Mouse (Mus musculus): ENCODE results near the gene Mta3. TPM values are rescaled to one million over a fixed set of nuclear protein-coding genes. Genes with fewer than 3 reads are reported as not detected.
"Not testable (repeated sequence)": the region's sequence is repeated elsewhere in the genome, so short reads cannot be mapped to it uniquely, and the experiment has no call there.

The Mta3 gene
- polyA plus RNA-seq, 1 experiment from 2014 or later, result 29.8 TPM

DNA sequence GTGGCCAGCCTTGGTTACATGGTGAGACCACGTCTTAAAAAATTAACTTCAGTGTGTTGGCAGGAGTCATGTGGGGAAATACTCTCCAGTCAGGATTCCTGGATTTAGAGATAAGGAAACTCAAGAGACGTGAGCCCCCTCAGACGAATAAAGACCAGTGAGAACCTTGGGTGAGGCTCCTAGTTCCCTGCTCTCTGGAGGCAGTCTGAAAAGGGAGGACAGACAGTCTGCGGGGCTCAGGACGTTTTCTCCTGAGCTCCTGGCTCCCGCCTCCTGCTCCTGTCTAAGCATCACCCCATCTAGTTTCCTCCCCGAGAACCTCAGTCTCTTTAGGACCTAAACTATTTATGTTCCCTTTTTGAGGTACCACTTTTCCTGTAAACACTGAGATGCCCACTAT is 154.3 kb downstream of the Mta3 start:
- H3K27ac ChIP-seq (ENCODE audit: low read depth, low read length), result no peak overlapping the region
- H3K27me3 ChIP-seq (replicated peaks; ENCODE audit: control insufficient read depth, insufficient read depth, low read length), result no peaks in the 10 kb centered on the region
- no peak overlapping the region for H3K4me3 ChIP-seq (ENCODE audit: low read depth, low read length)
- no peaks in the 10 kb centered on the region for H3K36me3 ChIP-seq (ENCODE audit: control insufficient read depth, insufficient read depth)
- no peaks in the 10 kb centered on the region for H3K4me1 ChIP-seq (replicated peaks; ENCODE audit: control insufficient read depth, insufficient read depth, low read length)
- ATAC-seq, result no peak
- no peaks in the 10 kb centered on the region for H3K9me3 ChIP-seq (ENCODE audit: control insufficient read depth)
- TF ChIP-seq CTCF (IDR thresholded peaks at IDR 0.05; ENCODE audit: low read depth), result no peak
- no peak overlapping the region for H3K4me2 ChIP-seq (replicated peaks; ENCODE audit: low read depth)
- WGBS, result 77% methylated on average over 7 of the region's 7 CpGs
- no peak overlapping the region for H3K9ac ChIP-seq (ENCODE audit: low read depth, low read length)

- not testable (repeated sequence) for H3K27me3 ChIP-seq (replicated peaks; ENCODE audit: control insufficient read depth, insufficient read depth, low read length); H3K9me3 ChIP-seq (ENCODE audit: control insufficient read depth); H3K36me3 ChIP-seq (ENCODE audit: control insufficient read depth, insufficient read depth); H3K27ac ChIP-seq (ENCODE audit: low read depth, low read length); H3K9ac ChIP-seq (ENCODE audit: low read depth, low read length); H3K4me1 ChIP-seq (replicated peaks; ENCODE audit: control insufficient read depth, insufficient read depth, low read length); ATAC-seq
- 74% methylated on average over 8 of the region's 8 CpGs for WGBS
- Histone ChIP-seq H3K4me3 (ENCODE audit: low read depth, low read length) (peak overlapping the region; percentile 76), H3K4me2 (replicated peaks; ENCODE audit: low read depth) (peak overlapping the region; percentile 78; the same call in 1 of the 2 replicates)
Measured at GRCm38 (mm10) chr17:83860968-83861367, 155.0 kb downstream of the Mta3 start.

DNA sequence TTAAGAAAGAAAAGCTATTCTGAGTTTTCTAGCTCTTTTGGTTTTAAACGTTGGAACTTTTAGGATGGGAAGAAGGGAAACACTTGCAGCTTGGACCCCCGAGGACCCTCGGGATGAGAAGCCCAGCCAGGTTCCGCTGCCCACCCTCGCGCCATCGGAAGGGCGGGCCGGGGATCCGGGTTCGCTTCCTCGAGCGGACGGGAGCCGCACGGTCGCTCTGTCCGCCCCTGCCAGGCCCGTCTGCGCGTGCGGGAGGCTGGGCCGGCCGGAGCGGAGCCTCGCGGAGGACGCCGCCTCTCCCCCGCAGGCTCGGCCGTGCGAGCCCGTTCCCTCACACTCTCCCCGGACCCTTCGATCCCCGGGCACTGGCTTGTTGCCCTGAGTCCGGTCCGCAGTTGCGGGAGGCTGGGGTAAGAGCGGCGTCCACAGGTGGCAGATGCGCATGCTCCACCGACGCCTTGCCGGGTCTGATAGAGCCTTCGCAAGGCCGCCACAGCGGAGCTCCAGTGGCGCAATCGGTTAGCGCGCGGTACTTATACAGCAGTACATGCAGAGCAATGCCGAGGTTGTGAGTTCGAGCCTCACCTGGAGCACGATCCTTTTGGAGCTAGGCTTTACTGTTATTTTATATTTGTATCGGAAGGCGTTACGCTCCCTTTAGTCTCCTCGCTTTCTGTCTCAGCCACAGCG is 155.6 kb downstream of the Mta3 start:
- peak; percentile 94 for ATAC-seq
- TF ChIP-seq CTCF (IDR thresholded peaks at IDR 0.05; ENCODE audit: low read depth), result no peak
- no peaks in the 10 kb centered on the region for H3K36me3 ChIP-seq (ENCODE audit: control insufficient read depth, insufficient read depth)
- H3K9ac ChIP-seq (ENCODE audit: low read depth, low read length), result peak overlapping the region; percentile 78
- H3K4me2 ChIP-seq (replicated peaks; ENCODE audit: low read depth), result peak overlapping the region; percentile 78
- peak overlapping the region; percentile 76 for H3K4me3 ChIP-seq (ENCODE audit: low read depth, low read length)
- H3K27me3 ChIP-seq (replicated peaks; ENCODE audit: control insufficient read depth, insufficient read depth, low read length), result no peaks in the 10 kb centered on the region
- H3K4me1 ChIP-seq (replicated peaks; ENCODE audit: control insufficient read depth, insufficient read depth, low read length), result no peaks in the 10 kb centered on the region
- H3K9me3 ChIP-seq (ENCODE audit: control insufficient read depth), result no peaks in the 10 kb centered on the region
- WGBS, result under 1% methylated on average over 62 of the region's 62 CpGs
- H3K27ac ChIP-seq (ENCODE audit: low read depth, low read length), result peak overlapping the region; percentile 92

DNA sequence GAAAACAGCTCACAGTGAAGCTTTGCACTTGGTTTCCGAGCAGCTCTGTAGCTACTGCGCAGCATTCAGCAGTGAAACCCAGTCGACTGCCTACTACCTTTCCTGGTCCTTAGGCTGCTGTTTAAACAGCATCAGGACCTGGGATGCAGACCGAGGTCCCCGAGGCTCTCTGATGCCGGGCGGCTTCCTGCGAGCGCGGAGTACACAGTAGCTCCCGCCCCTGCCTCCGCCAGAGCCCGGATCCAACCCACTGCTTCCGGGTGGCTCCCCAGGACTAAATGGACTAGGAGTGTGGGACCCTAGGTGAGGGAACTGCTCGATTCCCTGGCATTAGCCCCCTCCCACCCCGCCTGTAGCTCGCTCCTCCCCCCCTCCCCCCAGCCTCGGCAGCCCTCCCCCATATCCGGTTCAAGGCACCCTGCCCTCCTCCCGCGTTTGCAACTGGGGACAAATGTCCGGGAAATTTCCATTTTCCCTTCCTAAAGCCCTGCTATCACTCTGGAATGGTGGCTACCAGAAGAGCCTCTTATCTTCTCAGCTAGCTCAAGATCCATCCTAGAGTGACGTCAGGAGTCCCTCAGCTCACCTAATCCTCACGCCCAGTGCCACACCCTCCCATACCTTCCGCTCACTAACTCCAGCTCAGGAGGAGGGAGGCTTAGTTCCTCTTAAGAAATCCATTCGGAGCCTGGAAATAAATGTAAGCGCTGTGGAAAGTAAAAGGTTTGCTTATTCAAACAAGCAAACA is 156.3 kb downstream of the Mta3 start:
- Histone ChIP-seq H3K4me2 (replicated peaks; ENCODE audit: low read depth) (peak overlapping the region; percentile 78), H3K9ac (ENCODE audit: low read depth, low read length) (peak overlapping the region; percentile 78), H3K36me3 (ENCODE audit: control insufficient read depth, insufficient read depth) (no peaks in the 10 kb centered on the region), H3K27ac (ENCODE audit: low read depth, low read length) (peak overlapping the region; percentile 92), H3K9me3 (ENCODE audit: control insufficient read depth) (no peaks in the 10 kb centered on the region), H3K4me1 (replicated peaks; ENCODE audit: control insufficient read depth, insufficient read depth, low read length) (no peaks in the 10 kb centered on the region), H3K27me3 (replicated peaks; ENCODE audit: control insufficient read depth, insufficient read depth, low read length) (no peaks in the 10 kb centered on the region), H3K4me3 (ENCODE audit: low read depth, low read length) (peak overlapping the region; percentile 76)
- WGBS, result under 1% methylated on average over 27 of the region's 27 CpGs
- ATAC-seq, result peak; percentile 66
- no peak for TF ChIP-seq CTCF (IDR thresholded peaks at IDR 0.05; ENCODE audit: low read depth)

DNA sequence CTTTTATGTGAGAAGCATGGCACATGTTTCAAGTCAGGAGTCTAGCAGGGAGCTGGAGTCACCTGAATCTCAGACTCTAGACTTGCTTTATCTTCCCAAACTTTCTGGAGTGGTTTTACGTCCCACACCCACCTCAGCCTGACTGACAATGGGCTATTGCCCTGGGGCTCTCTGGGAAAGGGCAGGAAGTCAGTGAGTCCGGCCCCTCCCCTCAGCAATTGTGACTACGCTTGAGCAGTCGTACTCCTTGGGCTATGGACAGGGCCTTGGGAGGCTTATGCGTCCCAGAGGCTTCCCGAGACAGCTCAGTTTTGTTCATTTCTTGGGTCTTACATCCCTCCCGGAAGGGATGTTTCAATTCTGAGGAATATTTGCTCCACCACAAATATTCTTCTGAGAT is 159.4 kb downstream of the Mta3 start:
- WGBS, result 83% methylated on average over 7 of the region's 7 CpGs
- no peak overlapping the region for H3K27ac ChIP-seq (ENCODE audit: low read depth, low read length)
- no peak for ATAC-seq
- H3K4me3 ChIP-seq (ENCODE audit: low read depth, low read length), result no peak overlapping the region
- H3K27me3 ChIP-seq (replicated peaks; ENCODE audit: control insufficient read depth, insufficient read depth, low read length), result no peaks in the 10 kb centered on the region
- H3K4me2 ChIP-seq (replicated peaks; ENCODE audit: low read depth), result no peak overlapping the region
- no peak for TF ChIP-seq CTCF (IDR thresholded peaks at IDR 0.05; ENCODE audit: low read depth)
- no peaks in the 10 kb centered on the region for H3K4me1 ChIP-seq (replicated peaks; ENCODE audit: control insufficient read depth, insufficient read depth, low read length)
- no peak overlapping the region for H3K9ac ChIP-seq (ENCODE audit: low read depth, low read length)
- H3K36me3 ChIP-seq (ENCODE audit: control insufficient read depth, insufficient read depth), result no peaks in the 10 kb centered on the region
- no peaks in the 10 kb centered on the region for H3K9me3 ChIP-seq (ENCODE audit: control insufficient read depth)

- no peaks in the 10 kb centered on the region for H3K27me3 ChIP-seq (replicated peaks; ENCODE audit: control insufficient read depth, insufficient read depth, low read length)
- ATAC-seq, result no peak
- H3K4me1 ChIP-seq (replicated peaks; ENCODE audit: control insufficient read depth, insufficient read depth, low read length), result no peaks in the 10 kb centered on the region
- no peak overlapping the region for H3K27ac ChIP-seq (ENCODE audit: low read depth, low read length)
- H3K4me3 ChIP-seq (ENCODE audit: low read depth, low read length), result no peak overlapping the region
- peak; percentile 87 for TF ChIP-seq CTCF (IDR thresholded peaks at IDR 0.05; ENCODE audit: low read depth)
- no peaks in the 10 kb centered on the region for H3K9me3 ChIP-seq (ENCODE audit: control insufficient read depth)
- H3K4me2 ChIP-seq (replicated peaks; ENCODE audit: low read depth), result no peak overlapping the region
- no peak overlapping the region for H3K9ac ChIP-seq (ENCODE audit: low read depth, low read length)
- WGBS, result 18% methylated on average over 10 of the region's 10 CpGs
- H3K36me3 ChIP-seq (ENCODE audit: control insufficient read depth, insufficient read depth), result no peaks in the 10 kb centered on the region
Measured at GRCm38 (mm10) chr17:83866582-83866981, 160.6 kb downstream of the Mta3 start.

Measured in intestine, postnatal 0 days (tissue).